Mouse (Mus musculus) c-Kit-positive CD71-negative TER-119-negative erythroid progenitor cells, embryonic 14.5 days (primary cell): Measurements from ENCODE around the gene Creb1.
"Not testable (repeated sequence)": the region's sequence is repeated elsewhere in the genome, so short reads cannot be mapped to it uniquely, and the experiment has no call there.

ENCODE experiments used
- DNase-seq: peaks from one replicate; pipeline ENCODE4 v3.0.0-alpha.2; 2013; ENCODE audit warnings: low read depth

The Creb1 gene

DNA sequence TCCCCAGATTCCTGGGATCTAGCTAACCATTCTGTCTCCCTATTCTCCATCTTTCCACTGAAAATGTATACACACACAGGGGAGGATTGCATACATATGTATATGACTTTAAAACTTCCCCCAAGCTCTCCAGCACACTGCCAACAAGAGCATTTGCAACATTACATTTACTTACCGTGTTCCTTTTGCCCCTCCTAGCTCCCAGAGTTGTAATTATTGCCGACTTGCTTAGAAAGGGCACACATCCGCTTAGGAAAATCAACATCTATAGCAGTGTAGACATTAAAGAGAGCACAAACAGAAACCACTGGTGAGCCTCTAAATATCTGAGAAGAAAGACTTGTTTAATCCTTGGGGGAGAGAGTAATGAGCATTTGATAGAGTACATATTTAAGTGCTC lies 85.8 kb downstream of the Creb1 start:
- DNase-seq: no peak

DNA sequence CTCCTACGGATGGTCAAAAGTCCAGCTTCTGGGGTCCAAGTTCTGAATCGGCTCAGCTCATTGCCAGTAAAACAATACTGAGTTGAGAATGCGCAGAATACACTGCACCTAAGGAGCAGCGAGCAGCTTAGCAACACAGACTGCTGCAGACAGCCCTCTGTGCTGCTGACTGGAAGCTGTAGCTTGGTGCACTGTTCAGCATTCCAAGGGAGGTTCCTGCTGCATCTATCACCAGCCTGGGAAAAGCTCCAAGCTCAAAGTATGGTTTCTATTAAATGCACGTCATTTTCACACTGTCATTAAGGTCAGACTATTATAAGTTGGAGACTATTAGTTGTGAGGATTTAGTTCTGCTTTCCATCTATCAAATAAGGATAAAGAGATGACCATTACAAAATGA lies 88.7 kb downstream of the Creb1 start:
- no peak for DNase-seq

DNA sequence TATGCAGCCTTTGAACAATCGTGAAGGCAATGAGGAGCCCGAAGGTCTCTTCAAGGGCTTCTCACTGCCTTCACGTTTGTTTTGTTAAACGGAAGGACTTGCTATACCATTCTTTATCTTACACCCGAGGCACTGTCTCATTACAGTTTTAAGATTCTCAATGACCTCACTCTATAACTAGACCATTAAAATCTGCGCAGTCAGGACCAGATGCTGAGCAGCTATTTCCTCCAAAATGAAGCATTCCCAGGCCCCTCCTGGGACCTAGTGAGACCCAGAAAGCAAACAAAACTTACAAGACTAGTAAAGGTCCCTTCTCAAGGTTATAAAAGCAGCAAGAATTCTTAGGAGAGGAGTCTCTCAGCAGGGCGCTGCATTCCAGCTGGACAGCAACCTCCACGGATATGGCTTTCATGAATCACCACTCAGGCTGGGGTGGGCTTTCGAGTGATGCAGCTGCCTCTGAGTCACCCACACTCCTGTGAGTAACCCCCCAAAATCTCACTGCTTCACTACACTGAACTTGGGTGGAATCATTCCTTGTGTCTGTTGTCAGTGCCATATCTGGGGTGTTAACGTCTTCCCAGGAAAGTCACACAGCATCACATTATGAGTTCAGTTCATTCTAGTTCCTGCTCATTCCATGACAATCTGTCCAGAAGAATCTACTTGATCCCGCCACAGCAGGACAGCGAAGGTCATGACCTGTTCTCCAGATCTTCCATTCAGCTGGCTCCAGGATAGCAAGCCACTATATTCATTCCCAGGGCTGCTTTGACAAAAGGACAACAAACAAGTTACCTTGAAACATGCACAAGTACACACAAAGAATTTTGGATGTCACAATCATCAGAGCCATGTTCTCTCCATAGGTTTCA lies 91.4 kb downstream of the Creb1 start:
- no peak for DNase-seq

DNA sequence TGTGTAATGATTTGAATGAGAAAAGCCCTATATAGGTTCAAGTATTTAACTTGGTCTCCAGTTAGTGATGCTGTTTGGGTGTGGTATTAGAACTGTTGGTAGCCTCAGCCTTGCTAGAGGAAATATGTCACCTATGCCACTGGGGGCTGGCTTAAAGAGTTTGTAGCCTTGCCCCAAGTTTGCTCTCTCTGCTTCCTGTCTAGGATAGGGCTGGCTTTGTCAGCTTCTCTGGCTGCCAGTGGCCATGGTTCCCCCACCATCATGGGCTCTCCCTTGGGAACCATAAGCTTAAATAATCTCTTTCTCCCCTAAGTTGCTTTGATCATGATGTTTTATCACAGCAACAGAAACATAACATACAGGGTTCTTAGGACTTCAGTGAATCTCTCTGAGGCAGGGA lies 92.8 kb downstream of the Creb1 start:
- no peak for DNase-seq

DNA sequence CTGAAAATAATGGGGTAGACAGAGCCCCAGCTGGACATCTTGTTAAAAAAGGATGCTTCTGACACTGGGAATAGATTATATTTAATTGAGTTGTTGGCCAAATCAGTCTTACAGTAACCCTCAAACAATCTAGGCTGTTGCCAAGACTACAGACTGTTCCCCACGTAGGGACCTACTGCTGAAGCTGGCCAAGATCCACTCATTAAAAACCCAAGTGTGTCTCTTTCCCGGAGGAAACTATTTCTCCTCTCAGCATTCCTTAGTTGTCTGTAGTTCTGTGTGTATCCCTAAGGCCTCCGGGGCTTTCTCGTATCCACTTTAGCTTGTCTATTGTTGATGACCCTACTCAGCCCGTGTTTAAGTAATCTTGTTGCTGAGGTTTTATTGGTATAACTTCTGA lies 99.1 kb downstream of the Creb1 start:
- DNase-seq: no peak

DNA sequence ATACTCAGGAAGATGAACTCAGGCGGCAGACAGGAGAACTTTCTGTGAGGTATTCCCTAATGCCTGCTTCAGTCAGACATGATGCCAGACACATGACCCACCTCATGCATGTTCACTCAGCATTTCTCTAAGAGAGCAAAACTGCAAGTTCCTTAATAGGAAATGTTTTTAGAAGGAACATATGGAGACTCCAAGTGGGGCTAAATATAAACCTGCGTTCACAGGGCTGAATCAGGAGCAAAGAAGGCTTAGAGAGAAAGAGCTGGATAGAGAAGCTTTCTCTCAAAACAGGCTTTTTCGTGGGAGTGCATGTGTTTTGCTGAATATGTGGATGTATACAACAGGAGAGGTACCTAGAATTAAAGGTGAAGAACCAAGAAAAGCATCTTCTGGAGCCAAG lies 100.8 kb downstream of the Creb1 start:
- no peak for DNase-seq

DNA sequence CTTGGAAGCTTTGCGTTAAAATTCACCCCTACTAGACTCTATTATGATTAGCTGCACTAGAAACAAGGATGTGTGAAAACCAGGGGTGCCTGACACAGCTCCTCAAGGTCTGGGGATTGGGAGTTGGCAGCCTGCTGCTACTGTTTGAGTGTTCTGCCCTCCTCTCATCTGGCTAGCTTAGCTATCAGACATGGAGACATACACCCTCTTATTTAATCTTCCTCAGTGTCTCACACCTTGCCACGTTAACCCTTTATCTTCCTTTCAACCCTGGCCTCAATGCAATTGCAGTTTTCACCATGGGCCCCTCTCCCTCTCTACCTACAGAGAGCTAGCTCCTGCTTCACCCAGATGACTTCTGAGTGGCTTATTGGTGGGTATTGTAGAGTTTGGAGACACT lies 103.2 kb downstream of the Creb1 start:
- DNase-seq: no peak

DNA sequence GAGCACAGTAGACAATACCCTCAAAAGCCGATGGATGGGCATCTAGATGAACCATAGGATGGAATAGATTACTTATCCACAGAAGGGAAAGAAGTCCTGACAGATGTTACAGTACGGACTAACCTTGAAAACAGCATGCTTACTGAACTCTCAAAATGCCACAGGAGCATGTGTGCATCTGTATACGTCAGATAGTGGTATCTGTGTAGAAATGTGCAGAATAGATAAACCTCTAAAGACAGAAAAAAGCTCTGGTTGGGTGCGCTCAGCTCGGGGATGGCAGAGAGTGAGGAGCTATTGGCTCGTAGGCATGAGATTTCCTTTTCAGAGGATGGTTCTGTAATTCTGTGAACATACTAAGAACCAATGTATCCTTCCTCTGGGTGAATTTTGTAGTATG lies 106.8 kb downstream of the Creb1 start:
- peak; percentile 13 for DNase-seq

DNA sequence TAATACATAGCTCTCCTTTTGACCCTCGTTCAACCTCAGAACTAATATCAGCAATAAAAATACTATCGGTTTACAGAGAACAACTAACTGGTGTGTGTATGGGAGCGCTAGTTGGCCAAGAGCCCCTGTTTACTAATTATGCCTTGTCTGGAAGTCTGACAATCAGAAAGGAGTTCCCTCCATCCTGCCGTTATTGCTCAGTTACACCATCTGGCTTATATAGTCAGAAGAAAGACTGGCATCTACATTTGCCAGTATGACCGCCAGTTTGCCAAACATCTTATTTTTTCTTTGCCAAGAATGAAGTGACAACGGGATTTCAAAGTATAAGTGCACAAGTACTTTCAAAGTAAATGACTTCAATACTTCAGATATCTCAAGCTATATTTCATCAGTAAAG lies 108.6 kb downstream of the Creb1 start:
- no peak for DNase-seq

DNA sequence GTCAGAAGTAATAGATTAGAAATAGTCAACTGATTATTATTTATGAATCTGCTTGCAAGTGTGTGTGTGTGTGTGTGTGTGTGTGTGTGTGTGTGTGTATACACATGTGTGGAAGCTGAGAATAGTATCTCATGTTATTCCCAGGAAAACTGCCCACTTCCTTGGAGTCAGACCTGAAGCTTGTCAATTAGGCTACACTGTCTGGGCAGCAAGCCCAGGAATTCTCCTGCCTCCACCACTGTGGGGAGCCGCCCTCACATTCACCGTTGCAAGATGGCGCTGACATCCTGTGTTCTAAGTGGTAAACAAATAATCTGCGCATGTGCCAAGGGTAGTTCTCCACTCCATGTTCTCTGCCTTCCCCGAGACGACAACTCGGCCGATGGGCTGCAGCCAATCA lies 110.1 kb downstream of the Creb1 start:
- DNase-seq: not testable (repeated sequence)

DNA sequence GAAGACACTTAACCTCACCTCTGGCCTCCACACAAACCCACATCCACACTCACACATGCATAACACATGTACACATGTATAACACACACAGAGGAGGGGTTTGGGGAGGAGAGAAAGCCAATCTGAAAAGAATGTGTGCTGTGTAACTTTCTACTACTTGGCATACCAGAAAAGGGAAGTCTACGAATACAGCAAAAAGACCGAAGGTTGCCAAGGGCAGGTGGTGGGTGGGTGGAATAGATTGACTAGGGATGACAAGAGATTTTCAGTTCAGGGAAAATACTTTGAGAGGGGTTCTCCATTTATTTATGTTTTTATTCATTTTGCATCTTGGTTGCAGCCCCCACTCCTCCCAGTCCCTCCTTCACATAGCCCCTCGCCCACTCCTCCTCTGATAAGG lies 112.1 kb downstream of the Creb1 start:
- no peak for DNase-seq

DNA sequence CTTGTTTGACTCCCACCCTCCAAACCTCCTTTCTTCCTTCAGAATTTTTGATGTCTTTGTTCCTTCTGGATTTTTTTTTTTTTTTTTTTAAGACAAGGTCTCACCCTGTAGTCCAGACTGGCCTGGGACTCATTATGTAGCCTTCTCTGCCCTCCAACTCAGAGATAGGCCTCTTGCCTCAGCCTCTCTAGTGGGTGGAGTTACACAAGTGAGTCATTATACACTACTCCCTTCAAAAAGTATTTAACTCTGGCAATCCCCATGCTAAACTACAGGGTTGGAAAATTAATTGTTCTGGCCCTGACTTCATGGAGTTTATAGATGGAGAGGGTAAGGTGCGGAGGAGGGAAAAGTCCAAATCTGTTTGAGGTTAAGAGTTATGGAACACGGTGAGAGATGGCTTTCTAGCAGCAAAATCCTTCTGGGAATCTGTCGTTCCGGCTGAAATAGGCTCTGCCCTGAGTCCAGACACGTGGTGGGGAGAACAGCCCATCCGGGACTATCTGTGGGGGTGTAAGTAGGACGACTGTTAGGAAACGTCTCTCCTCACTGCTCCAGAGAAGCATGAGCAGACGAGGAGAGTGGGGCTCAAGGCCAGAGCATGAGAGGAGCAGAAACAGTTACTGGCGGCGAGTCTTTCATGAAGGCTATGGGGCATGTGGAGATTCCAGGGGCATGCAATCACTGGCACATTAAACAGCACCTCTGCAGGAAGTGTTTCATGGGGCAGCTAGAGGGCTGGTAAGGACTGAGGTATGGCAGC lies 117.1 kb downstream of the Creb1 start:
- no peak for DNase-seq

DNA sequence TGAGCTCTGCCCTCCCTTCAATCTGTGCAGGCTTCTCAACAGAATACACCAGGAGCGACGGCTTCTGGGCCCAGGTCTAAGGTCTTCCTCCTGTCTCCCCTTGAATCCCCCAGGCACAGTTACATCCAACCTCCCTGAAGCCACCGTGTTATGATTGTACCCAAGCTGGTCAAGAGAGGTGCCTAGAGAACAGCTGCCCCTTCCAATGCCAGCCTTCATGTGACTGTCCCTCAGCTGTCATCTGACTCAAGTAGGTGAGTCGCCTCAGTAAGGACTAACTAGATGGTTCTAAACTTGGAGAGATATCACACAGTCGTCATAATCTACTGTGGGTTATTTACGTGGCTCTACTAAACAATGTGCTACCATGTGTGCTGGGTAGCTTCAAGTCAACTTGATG lies 121.3 kb downstream of the Creb1 start:
- DNase-seq: no peak
